Mouse (Mus musculus) heart, embryonic 13.5 days (tissue): ENCODE measurements around the gene Fam81a. TPM values are rescaled to one million over a fixed set of nuclear protein-coding genes. Genes with fewer than 3 reads are reported as not detected.

ENCODE experiments used
- ATAC-seq: fragments of 200-750 bp; cut with Nextera tagmentation; 2 replicates; pipeline ENCODE4 v1.8.0; 2017; ENCODE audit warnings: moderate TSS enrichment; ENCODE audit not compliant: insufficient number of reproducible peaks, low FRiP score, low TSS enrichment; ENCODE audit errors: extremely low read depth
- H3K27ac ChIP-seq: fragments of 300-500 bp; sonication (generic); replicated peaks from 2 replicates; pipeline ENCODE4 v1.5.1; 2015; ENCODE audit warnings: moderate library complexity, mild to moderate bottlenecking, inconsistent platforms
- H3K27me3 ChIP-seq: fragments of 300-500 bp; sonication (generic); replicated peaks from 2 replicates; pipeline ENCODE4 v1.6.1; 2015; ENCODE audit warnings: mild to moderate bottlenecking, inconsistent platforms
- H3K36me3 ChIP-seq: fragments of 300-500 bp; sonication (generic); 2 replicates; pipeline ENCODE4 v1.6.1; 2015; ENCODE audit warnings: mild to moderate bottlenecking, inconsistent platforms
- H3K4me1 ChIP-seq: fragments of 300-500 bp; sonication (generic); 2 replicates; pipeline ENCODE4 v1.6.1; 2015; ENCODE audit warnings: inconsistent platforms
- H3K4me2 ChIP-seq: fragments of 300-500 bp; sonication (generic); 2 replicates; pipeline ENCODE4 v1.6.1; 2015; ENCODE audit warnings: inconsistent platforms, mild to moderate bottlenecking, moderate library complexity
- H3K4me3 ChIP-seq: fragments of 300-500 bp; sonication (generic); 2 replicates; pipeline ENCODE4 v1.5.1; 2015; ENCODE audit warnings: moderate library complexity, mild to moderate bottlenecking, inconsistent platforms
- H3K9ac ChIP-seq: fragments of 300-500 bp; sonication (generic); 2 replicates; pipeline ENCODE4 v1.6.1; 2015; ENCODE audit warnings: inconsistent platforms, mild to moderate bottlenecking, moderate library complexity
- H3K9me3 ChIP-seq: fragments of 300-500 bp; sonication (generic); 2 replicates; pipeline ENCODE4 v1.6.1; 2016; ENCODE audit warnings: inconsistent platforms
- WGBS: fragments of 180-500 bp; shearing (Covaris S2); methylation state at CpG from one replicate; pipeline ENCODE4 v1.1.7; 2015; ENCODE audit warnings: mixed read lengths; 5-methylcytosine and 5-hydroxymethylcytosine counted together
- polyA plus RNA-seq: library from polyadenylated mRNA; unstranded; fragments of >200 nt; fragmentation: Nextera tagmentation; extraction: Ambion mirVana; gene quantifications from 2 replicates; pipeline ENCODE4 v1.2.1, GENCODE M21; 2015

The Fam81a gene
- polyA plus RNA-seq, result 30.2 and 34.9 TPM in 2 replicates

DNA sequence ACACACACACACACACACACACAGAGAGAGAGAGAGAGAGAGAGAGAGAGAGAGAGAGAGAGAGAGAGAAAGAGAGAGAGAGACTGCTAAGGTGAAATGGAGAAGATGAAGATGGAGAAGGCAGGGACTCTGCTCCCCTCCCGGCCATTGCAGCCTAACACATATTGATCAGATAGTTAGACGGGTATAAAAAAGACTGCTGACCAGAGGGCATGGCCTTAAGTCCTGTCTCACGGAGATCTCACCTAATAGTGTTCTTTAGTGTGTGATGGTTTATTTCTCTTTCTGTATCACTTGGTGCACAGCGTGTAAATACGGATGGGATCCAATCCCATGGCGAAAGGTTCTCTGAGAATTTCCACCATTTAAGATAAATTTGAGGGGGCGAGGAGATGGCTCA lies at the start of gene Fam81a:
Gene Fam81a, minus strand, starts transcription at position 101 of the 400 bp plus-strand sequence.
- no peak for ATAC-seq
- 60% methylated on average over 7 of the region's 7 CpGs for WGBS
- Histone ChIP-seq H3K9me3 (no peaks in the 10 kb centered on the region), H3K4me2 (peak within 1 kb of the TSS; percentile 94), H3K4me3 (peak within 1 kb of the TSS; percentile 77), H3K36me3 (no peaks in the 10 kb centered on the region), H3K4me1 (peaks cover 26% of the 10 kb centered on the region), H3K9ac (peak within 1 kb of the TSS; percentile 86), H3K27me3 (peaks cover 16% of the 10 kb centered on the region), H3K27ac (no peak within 1 kb of the TSS)

GRCm38 (mm10) chr9:70182639-70183038 lies 40.3 kb upstream of the Fam81a start:
- no peaks in the 10 kb centered on the region for H3K27me3 ChIP-seq
- H3K4me2 ChIP-seq, result no peak overlapping the region
- H3K4me1 ChIP-seq, result no peaks in the 10 kb centered on the region
- WGBS, result 72% methylated on average over 7 of the region's 7 CpGs
- no peak overlapping the region for H3K4me3 ChIP-seq
- H3K9me3 ChIP-seq, result 0 out of 2 replicates have a peak, but pooled peaks cover 2% of the 10 kb centered on the region
- H3K27ac ChIP-seq, result no peak overlapping the region
- no peak for ATAC-seq
- no peak overlapping the region for H3K9ac ChIP-seq
- no peaks in the 10 kb centered on the region for H3K36me3 ChIP-seq

DNA sequence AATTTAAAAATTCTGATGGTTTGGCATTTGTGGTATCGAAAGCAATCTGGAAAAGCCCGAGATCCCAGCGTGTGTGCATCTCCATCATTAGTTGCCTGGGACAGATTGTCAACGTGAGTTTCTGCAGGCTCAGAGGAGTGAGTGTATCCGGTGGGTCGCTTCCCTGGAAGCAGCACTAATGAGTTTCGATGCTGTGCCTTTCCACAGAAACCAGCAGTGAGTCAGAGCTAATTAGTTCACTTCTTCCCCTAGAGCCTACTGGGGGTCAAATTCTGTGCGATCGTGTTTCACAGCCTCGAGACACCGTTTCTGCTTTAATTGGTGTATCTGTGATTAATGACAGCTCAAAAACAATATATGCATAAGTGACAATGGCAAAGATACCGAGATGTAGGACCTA lies 39.4 kb upstream of the Fam81a start:
- no peak overlapping the region for H3K4me3 ChIP-seq
- no peak overlapping the region for H3K4me2 ChIP-seq
- no peak overlapping the region for H3K27ac ChIP-seq
- no peaks in the 10 kb centered on the region for H3K4me1 ChIP-seq
- ATAC-seq, result no peak
- H3K9me3 ChIP-seq, result 0 out of 2 replicates have a peak, but pooled peaks cover 2% of the 10 kb centered on the region
- no peaks in the 10 kb centered on the region for H3K36me3 ChIP-seq
- WGBS, result 72% methylated on average over 12 of the region's 12 CpGs
- H3K9ac ChIP-seq, result no peak overlapping the region
- H3K27me3 ChIP-seq, result no peaks in the 10 kb centered on the region

DNA sequence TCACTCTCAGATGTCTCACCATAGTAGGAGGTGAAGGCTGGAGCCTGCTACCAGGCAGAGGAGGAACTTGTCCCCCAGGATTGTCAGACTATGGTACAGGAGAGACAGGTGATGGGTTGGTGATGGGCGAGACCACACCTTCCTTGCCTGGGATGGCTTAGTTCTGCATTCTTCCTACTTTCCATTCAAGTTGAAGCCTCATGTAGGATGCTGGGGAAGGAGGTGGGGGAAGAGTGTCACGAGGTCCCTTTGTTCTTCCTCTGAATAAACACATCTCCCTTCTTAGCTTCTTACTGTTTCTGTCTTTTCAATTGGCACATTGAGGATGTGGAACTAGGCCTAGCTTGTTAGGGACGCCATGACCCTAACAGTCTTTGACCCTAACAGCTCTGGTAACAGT lies 33.9 kb upstream of the Fam81a start:
- Histone ChIP-seq H3K27me3 (no peaks in the 10 kb centered on the region), H3K4me1 (no peaks in the 10 kb centered on the region), H3K4me3 (no peak overlapping the region), H3K36me3 (no peaks in the 10 kb centered on the region), H3K9me3 (0 out of 2 replicates have a peak, but pooled peaks cover 2% of the 10 kb centered on the region), H3K4me2 (no peak overlapping the region), H3K9ac (no peak overlapping the region), H3K27ac (no peak overlapping the region)
- WGBS, result 75% methylated on average over 3 of the region's 3 CpGs
- no peak for ATAC-seq

GRCm38 (mm10) chr9:70174896-70175295 lies 32.5 kb upstream of the Fam81a start:
- Histone ChIP-seq H3K9me3 (0 out of 2 replicates have a peak, but pooled peaks cover 2% of the 10 kb centered on the region), H3K27me3 (no peaks in the 10 kb centered on the region), H3K9ac (no peak overlapping the region), H3K4me1 (no peaks in the 10 kb centered on the region), H3K4me3 (no peak overlapping the region), H3K4me2 (no peak overlapping the region), H3K27ac (no peak overlapping the region), H3K36me3 (no peaks in the 10 kb centered on the region)
- ATAC-seq, result no peak
- 55% methylated on average over 6 of the region's 6 CpGs for WGBS

DNA sequence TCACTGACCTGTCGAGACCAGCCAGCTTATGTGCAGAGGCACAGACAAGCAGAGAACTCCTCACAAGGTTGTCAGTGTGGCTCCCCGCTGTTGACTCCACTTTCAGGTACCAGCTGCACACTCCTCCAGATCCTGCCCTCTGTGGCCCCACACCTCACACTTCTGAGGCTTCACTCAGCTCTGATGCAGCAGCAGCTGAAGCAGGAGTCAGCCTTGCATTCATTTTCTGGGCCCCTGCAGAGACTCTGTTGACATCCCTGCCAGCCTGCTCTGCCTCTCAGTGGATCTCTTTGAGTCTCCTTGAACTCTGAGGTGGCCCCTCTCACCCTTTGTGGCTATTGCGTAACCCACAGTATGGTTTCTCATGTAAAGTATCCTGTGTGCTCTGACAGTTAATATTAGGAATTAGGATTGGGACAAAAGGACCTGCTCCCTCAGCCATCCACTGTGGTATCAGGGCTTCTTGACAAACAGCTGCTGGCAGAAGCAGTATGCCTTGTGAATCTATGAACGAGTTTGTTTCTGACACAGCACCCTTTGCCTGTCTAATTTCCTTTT lies 32.0 kb upstream of the Fam81a start:
- Histone ChIP-seq H3K36me3 (no peaks in the 10 kb centered on the region), H3K27ac (no peak overlapping the region), H3K4me2 (no peak overlapping the region), H3K9ac (no peak overlapping the region), H3K4me3 (no peak overlapping the region), H3K9me3 (0 out of 2 replicates have a peak, but pooled peaks cover 2% of the 10 kb centered on the region), H3K4me1 (no peaks in the 10 kb centered on the region), H3K27me3 (no peaks in the 10 kb centered on the region)
- no peak for ATAC-seq
- 56% methylated on average over 4 of the region's 4 CpGs for WGBS

DNA sequence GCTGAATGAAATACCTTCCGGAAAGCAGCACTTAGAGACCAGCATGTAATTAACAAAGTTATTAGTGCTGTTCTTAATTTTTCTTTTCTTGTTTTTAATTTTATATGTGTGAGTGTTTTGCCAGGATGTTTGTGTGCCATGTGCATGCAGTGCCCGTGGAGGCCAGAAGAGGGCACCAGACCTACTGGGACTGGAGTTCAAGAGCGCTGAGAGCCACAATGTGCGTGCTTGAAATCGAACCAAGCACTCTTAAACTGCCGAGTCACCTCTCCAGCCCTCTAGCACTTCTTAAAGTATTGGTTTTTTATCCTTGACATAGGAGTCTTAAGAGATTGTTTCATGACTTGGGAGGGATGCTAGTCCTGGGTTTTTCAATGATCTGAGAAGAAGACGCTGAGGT lies 26.6 kb upstream of the Fam81a start:
- Histone ChIP-seq H3K4me1 (no peaks in the 10 kb centered on the region), H3K9me3 (no peaks in the 10 kb centered on the region), H3K9ac (no peak overlapping the region), H3K27me3 (no peaks in the 10 kb centered on the region), H3K27ac (no peak overlapping the region), H3K36me3 (no peaks in the 10 kb centered on the region), H3K4me2 (no peak overlapping the region), H3K4me3 (no peak overlapping the region)
- 78% methylated on average over 7 of the region's 7 CpGs for WGBS
- ATAC-seq, result no peak

GRCm38 (mm10) chr9:70160071-70160470 lies 17.7 kb upstream of the Fam81a start:
- no peak overlapping the region for H3K4me2 ChIP-seq
- H3K27me3 ChIP-seq, result no peaks in the 10 kb centered on the region
- no peaks in the 10 kb centered on the region for H3K9me3 ChIP-seq
- ATAC-seq, result no peak
- no peak overlapping the region for H3K9ac ChIP-seq
- no peak overlapping the region for H3K27ac ChIP-seq
- no peaks in the 10 kb centered on the region for H3K36me3 ChIP-seq
- WGBS, result 67% methylated on average over 10 of the region's 10 CpGs
- no peaks in the 10 kb centered on the region for H3K4me1 ChIP-seq
- no peak overlapping the region for H3K4me3 ChIP-seq

GRCm38 (mm10) chr9:70147618-70148017 lies 5.3 kb upstream of the Fam81a start:
- no peaks in the 10 kb centered on the region; the same call in none of the 2 replicates for H3K27me3 ChIP-seq
- WGBS, result 48% methylated on average over 3 of the region's 3 CpGs
- no peak overlapping the region for H3K4me3 ChIP-seq
- ATAC-seq, result no peak
- H3K4me1 ChIP-seq, result no peaks in the 10 kb centered on the region
- H3K27ac ChIP-seq, result no peak overlapping the region
- H3K9ac ChIP-seq, result no peak overlapping the region
- H3K36me3 ChIP-seq, result no peaks in the 10 kb centered on the region
- no peaks in the 10 kb centered on the region for H3K9me3 ChIP-seq
- H3K4me2 ChIP-seq, result no peak overlapping the region

DNA sequence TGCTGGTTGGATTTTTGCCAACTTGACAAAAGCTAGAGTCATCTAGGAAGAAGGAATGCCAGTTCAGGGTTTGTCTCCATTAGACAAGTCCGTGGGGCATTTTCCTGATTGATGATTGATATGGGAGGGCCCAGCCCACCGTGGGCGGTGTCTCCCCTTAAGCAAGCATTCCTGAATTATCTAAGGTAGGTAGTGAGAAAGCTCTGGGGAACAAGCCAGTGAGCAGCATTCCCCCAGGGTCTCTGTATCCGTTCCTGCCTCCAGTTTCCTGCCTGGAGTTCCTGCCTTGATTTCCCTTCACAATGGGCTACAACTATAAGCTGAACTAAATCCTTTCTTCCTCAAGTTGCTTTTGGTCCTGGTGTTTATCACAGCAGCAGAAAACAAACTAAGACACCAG lies 3.1 kb upstream of the Fam81a start:
- H3K9ac ChIP-seq, result no peak overlapping the region
- H3K27ac ChIP-seq, result no peak overlapping the region
- H3K36me3 ChIP-seq, result no peaks in the 10 kb centered on the region
- H3K27me3 ChIP-seq, result peaks cover 14% of the 10 kb centered on the region
- ATAC-seq, result no peak
- 65% methylated on average over 4 of the region's 4 CpGs for WGBS
- H3K4me1 ChIP-seq, result peaks cover 11% of the 10 kb centered on the region
- H3K4me2 ChIP-seq, result no peak overlapping the region
- H3K9me3 ChIP-seq, result no peaks in the 10 kb centered on the region
- no peak overlapping the region for H3K4me3 ChIP-seq

- Histone ChIP-seq H3K9ac (no peak overlapping the region), H3K4me3 (no peak overlapping the region), H3K27me3 (peaks cover 16% of the 10 kb centered on the region), H3K27ac (no peak overlapping the region), H3K36me3 (no peaks in the 10 kb centered on the region), H3K4me1 (peaks cover 26% of the 10 kb centered on the region), H3K9me3 (no peaks in the 10 kb centered on the region), H3K4me2 (no peak overlapping the region)
- 76% methylated on average over 8 of the region's 8 CpGs for WGBS
- ATAC-seq, result no peak
Measured at GRCm38 (mm10) chr9:70143326-70143725, 966 bp upstream of the Fam81a start.

DNA sequence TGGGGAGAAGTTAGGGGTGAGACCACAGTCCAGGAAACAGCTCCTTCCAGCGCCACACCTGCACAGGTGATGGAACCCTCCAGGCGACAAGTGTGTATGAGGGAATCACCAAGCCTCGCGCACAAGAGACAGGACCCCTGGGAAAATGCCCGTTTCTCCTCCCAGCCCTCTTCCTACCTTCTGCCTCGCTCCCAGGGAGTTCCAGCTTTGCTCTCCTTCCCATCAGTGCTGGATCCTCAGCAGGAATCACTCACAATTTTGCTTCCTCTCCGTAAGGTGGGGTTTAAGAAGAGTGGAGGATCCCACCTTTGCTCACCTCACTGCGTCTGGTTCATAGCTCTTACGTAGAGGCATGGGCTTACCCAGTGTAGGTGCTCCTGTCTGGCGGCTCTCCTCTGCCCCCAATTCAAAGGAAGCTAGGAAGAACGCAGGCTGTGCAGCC lies 454 bp downstream of the Fam81a start:
- peak overlapping the region; percentile 77 for H3K4me3 ChIP-seq
- H3K27me3 ChIP-seq, result peaks cover 16% of the 10 kb centered on the region
- H3K27ac ChIP-seq, result no peak overlapping the region
- peak overlapping the region; percentile 94 for H3K4me2 ChIP-seq
- peak overlapping the region; percentile 86 for H3K9ac ChIP-seq
- H3K9me3 ChIP-seq, result no peaks in the 10 kb centered on the region
- no peaks in the 10 kb centered on the region for H3K36me3 ChIP-seq
- peaks cover 30% of the 10 kb centered on the region for H3K4me1 ChIP-seq
- 6% methylated on average over 11 of the region's 11 CpGs for WGBS
- no peak for ATAC-seq
